Mouse (Mus musculus): ENCODE measurements around the gene Cstf2t. TPM values are rescaled to one million over a fixed set of nuclear protein-coding genes. Genes with fewer than 3 reads are reported as not detected.

Cstf2t gene
- total RNA-seq, 1 experiment, result 27.7 TPM

- no peak overlapping the region for H3K27ac ChIP-seq (ENCODE audit: insufficient read depth, low read depth, low read length, poor library complexity, severe bottlenecking)
- no peak overlapping the region for H3K4me3 ChIP-seq (ENCODE audit: insufficient read depth in 1 of 2, low read depth in 1 of 2, low read length in 2 of 2, poor library complexity in 1 of 2, severe bottlenecking in 1 of 2)
- in situ Hi-C loops (cut with MboI; ENCODE audit: low sequenced_read_pairs in 2 of 2, unreplicated experiment in 2 of 2), result no loop called here
- H3K9me3 ChIP-seq (ENCODE audit: control insufficient read depth, insufficient read depth, low read depth, low read length), result no peaks in the 10 kb centered on the region
- TF ChIP-seq CHD2 (IDR thresholded peaks at IDR 0.05; ENCODE audit: low read depth, low read length), result no peak
- TF ChIP-seq HCFC1 (IDR thresholded peaks at IDR 0.05; ENCODE audit: borderline replicate concordance, insufficient read depth, low read length), result no peak
- no peak for TF ChIP-seq ZNF384 (IDR thresholded peaks at IDR 0.05; ENCODE audit: low read depth, low read length)
- no peak for TF ChIP-seq MAFK (IDR thresholded peaks at IDR 0.05; ENCODE audit: insufficient read depth, low read depth, low read length)
- TF ChIP-seq ZC3H11A (IDR thresholded peaks at IDR 0.05; ENCODE audit: borderline replicate concordance, low read depth, low read length), result no peak
- H3K9ac ChIP-seq (ENCODE audit: insufficient read depth, low read depth, low read length, poor library complexity, severe bottlenecking), result no peak overlapping the region
- DNase-seq (ENCODE audit: low read depth, low spot score), result peak; percentile 37
- no peaks in the 10 kb centered on the region for H3K36me3 ChIP-seq (ENCODE audit: control insufficient read depth, insufficient read depth, low read length, poor library complexity, severe bottlenecking)
- no peaks in the 10 kb centered on the region; a peak in 2 of 4 replicates for H3K4me1 ChIP-seq (ENCODE audit: control insufficient read depth in 2 of 2, insufficient read depth in 2 of 2, low read length in 2 of 2, poor library complexity in 1 of 2)
Observed at GRCm38 (mm10) chr19:31064740-31065139, 17.9 kb upstream of the Cstf2t start.

GRCm38 (mm10) chr19:31065206-31065781 lies 17.3 kb upstream of the Cstf2t start:
- no peak for TF ChIP-seq ZC3H11A (IDR thresholded peaks at IDR 0.05; ENCODE audit: borderline replicate concordance, low read depth, low read length)
- Histone ChIP-seq H3K27ac (ENCODE audit: insufficient read depth, low read depth, low read length, poor library complexity, severe bottlenecking) (no peak overlapping the region), H3K36me3 (ENCODE audit: control insufficient read depth, insufficient read depth, low read length, poor library complexity, severe bottlenecking) (no peaks in the 10 kb centered on the region), H3K4me1 (ENCODE audit: control insufficient read depth in 2 of 2, insufficient read depth in 2 of 2, low read length in 2 of 2, poor library complexity in 1 of 2) (no peaks in the 10 kb centered on the region; a peak in 2 of 4 replicates), H3K4me3 (ENCODE audit: insufficient read depth in 1 of 2, low read depth in 1 of 2, low read length in 2 of 2, poor library complexity in 1 of 2, severe bottlenecking in 1 of 2) (no peak overlapping the region), H3K9me3 (ENCODE audit: control insufficient read depth, insufficient read depth, low read depth, low read length) (no peaks in the 10 kb centered on the region), H3K9ac (ENCODE audit: insufficient read depth, low read depth, low read length, poor library complexity, severe bottlenecking) (no peak overlapping the region)
- no peak for DNase-seq (ENCODE audit: low read depth, low spot score)
- in situ Hi-C loops (cut with MboI; ENCODE audit: low sequenced_read_pairs in 2 of 2, unreplicated experiment in 2 of 2), result no loop called here

GRCm38 (mm10) chr19:31073959-31074716 lies 8.5 kb upstream of the Cstf2t start:
- Histone ChIP-seq H3K27ac (ENCODE audit: insufficient read depth, low read depth, low read length, poor library complexity, severe bottlenecking) (peak overlapping the region; percentile 84; the same call in 1 of the 2 replicates), H3K9me3 (ENCODE audit: control insufficient read depth, insufficient read depth, low read depth, low read length) (no peaks in the 10 kb centered on the region), H3K4me1 (ENCODE audit: control insufficient read depth in 2 of 2, insufficient read depth in 2 of 2, low read length in 2 of 2, poor library complexity in 1 of 2) (peaks cover 0 to 2% of the 10 kb centered on the region in 2 experiments; a peak in 2 of 4 replicates), H3K4me3 (ENCODE audit: insufficient read depth in 1 of 2, low read depth in 1 of 2, low read length in 2 of 2, poor library complexity in 1 of 2, severe bottlenecking in 1 of 2) (peak overlapping the region; percentile 33 to 63), H3K9ac (ENCODE audit: insufficient read depth, low read depth, low read length, poor library complexity, severe bottlenecking) (peak overlapping the region; percentile 54), H3K36me3 (ENCODE audit: control insufficient read depth, insufficient read depth, low read length, poor library complexity, severe bottlenecking) (no peaks in the 10 kb centered on the region)
- no peak for TF ChIP-seq ZNF384 (IDR thresholded peaks at IDR 0.05; ENCODE audit: low read depth, low read length)
- no peak for TF ChIP-seq MAFK (IDR thresholded peaks at IDR 0.05; ENCODE audit: insufficient read depth, low read depth, low read length)
- TF ChIP-seq CHD2 (IDR thresholded peaks at IDR 0.05; ENCODE audit: low read depth, low read length), result no peak
- no peak for TF ChIP-seq ZC3H11A (IDR thresholded peaks at IDR 0.05; ENCODE audit: borderline replicate concordance, low read depth, low read length)
- no peak for TF ChIP-seq HCFC1 (IDR thresholded peaks at IDR 0.05; ENCODE audit: borderline replicate concordance, insufficient read depth, low read length)
- DNase-seq (ENCODE audit: low read depth, low spot score), result no peak
- in situ Hi-C loops (cut with MboI; ENCODE audit: low sequenced_read_pairs in 2 of 2, unreplicated experiment in 2 of 2), result no loop called here

GRCm38 (mm10) chr19:31074717-31075063 lies 7.9 kb upstream of the Cstf2t start:
- Histone ChIP-seq H3K27ac (ENCODE audit: insufficient read depth, low read depth, low read length, poor library complexity, severe bottlenecking) (peak overlapping the region; percentile 84; the same call in 1 of the 2 replicates), H3K9ac (ENCODE audit: insufficient read depth, low read depth, low read length, poor library complexity, severe bottlenecking) (0 out of 2 replicates have a peak overlapping the region, but pooled peaks have one; percentile 32), H3K9me3 (ENCODE audit: control insufficient read depth, insufficient read depth, low read depth, low read length) (no peaks in the 10 kb centered on the region), H3K36me3 (ENCODE audit: control insufficient read depth, insufficient read depth, low read length, poor library complexity, severe bottlenecking) (no peaks in the 10 kb centered on the region), H3K4me3 (ENCODE audit: insufficient read depth in 1 of 2, low read depth in 1 of 2, low read length in 2 of 2, poor library complexity in 1 of 2, severe bottlenecking in 1 of 2) (peak overlapping the region; percentile 33 to 63), H3K4me1 (ENCODE audit: control insufficient read depth in 2 of 2, insufficient read depth in 2 of 2, low read length in 2 of 2, poor library complexity in 1 of 2) (peaks cover 0 to 2% of the 10 kb centered on the region in 2 experiments; a peak in 2 of 4 replicates)
- in situ Hi-C loops (cut with MboI; ENCODE audit: low sequenced_read_pairs in 2 of 2, unreplicated experiment in 2 of 2), result no loop called here
- no peak for DNase-seq (ENCODE audit: low read depth, low spot score)
- TF ChIP-seq HCFC1 (IDR thresholded peaks at IDR 0.05; ENCODE audit: borderline replicate concordance, insufficient read depth, low read length) (no peak), ZNF384 (IDR thresholded peaks at IDR 0.05; ENCODE audit: low read depth, low read length) (no peak), CHD2 (IDR thresholded peaks at IDR 0.05; ENCODE audit: low read depth, low read length) (no peak), ZC3H11A (IDR thresholded peaks at IDR 0.05; ENCODE audit: borderline replicate concordance, low read depth, low read length) (no peak), MAFK (IDR thresholded peaks at IDR 0.05; ENCODE audit: insufficient read depth, low read depth, low read length) (no peak)
